Mouse (Mus musculus): ENCODE results near the gene Olfr424. TPM values are rescaled to one million over a fixed set of nuclear protein-coding genes. Genes with fewer than 3 reads are reported as not detected.

Gene Olfr424
- polyA plus RNA-seq, 1 experiment from 2014 or later: not detected

DNA sequence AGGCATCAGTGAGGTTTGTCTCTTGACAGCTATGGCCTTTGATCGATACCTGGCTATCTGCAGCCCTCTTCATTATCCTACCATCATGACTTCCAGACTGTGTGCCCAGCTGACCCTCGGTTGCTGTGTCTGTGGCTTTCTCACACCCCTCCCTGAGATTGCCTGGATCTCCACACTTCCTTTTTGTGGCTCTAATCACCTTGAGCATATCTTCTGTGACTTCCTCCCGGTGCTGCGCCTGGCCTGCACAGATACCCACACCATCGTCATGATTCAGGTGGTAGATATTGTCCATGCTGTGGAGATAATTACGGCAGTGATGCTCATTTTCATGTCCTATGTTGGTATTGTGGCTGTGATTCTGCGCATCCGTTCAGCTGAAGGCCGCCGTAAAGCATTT is 27.8 kb downstream of the Olfr424 start:
- no peaks in the 10 kb centered on the region for H3K4me1 ChIP-seq
- no peaks in the 10 kb centered on the region for H3K36me3 ChIP-seq
- no peaks in the 10 kb centered on the region for H3K9me3 ChIP-seq
- ATAC-seq (ENCODE audit: extremely low read depth, insufficient number of reproducible peaks, low FRiP score, low TSS enrichment): no peak
- H3K27me3 ChIP-seq (replicated peaks): no peaks in the 10 kb centered on the region
- H3K27ac ChIP-seq (replicated peaks): no peak overlapping the region
- no peak overlapping the region for H3K4me2 ChIP-seq
- H3K9ac ChIP-seq: no peak overlapping the region
- no peak overlapping the region for H3K4me3 ChIP-seq
- 78% methylated on average over 10 of the region's 10 CpGs for WGBS

DNA sequence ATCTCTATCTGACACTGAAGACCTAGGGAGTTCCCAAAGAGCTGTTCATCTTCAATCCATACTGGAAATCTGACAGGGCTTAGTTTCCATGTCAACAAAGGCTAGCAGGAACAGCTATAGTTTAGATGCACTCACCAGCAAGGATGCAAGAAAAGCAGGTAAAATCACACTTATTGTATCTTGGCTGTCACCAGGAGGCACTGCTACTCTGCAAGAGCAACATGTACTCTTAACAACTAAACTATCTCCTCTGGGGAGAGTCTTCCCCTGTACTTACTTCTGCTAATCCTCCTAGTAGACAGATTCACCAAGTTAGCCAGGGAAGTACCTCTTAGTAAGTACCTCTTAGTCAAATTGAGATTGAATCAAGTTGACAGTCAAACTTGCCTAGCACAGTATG is 37.7 kb downstream of the Olfr424 start:
- Histone ChIP-seq H3K4me2 (no peak overlapping the region), H3K27me3 (replicated peaks) (no peaks in the 10 kb centered on the region), H3K9me3 (no peaks in the 10 kb centered on the region), H3K4me3 (no peak overlapping the region), H3K4me1 (peaks cover 19% of the 10 kb centered on the region), H3K36me3 (no peaks in the 10 kb centered on the region), H3K27ac (replicated peaks) (no peak overlapping the region), H3K9ac (no peak overlapping the region)
- ATAC-seq (ENCODE audit: extremely low read depth, insufficient number of reproducible peaks, low FRiP score, low TSS enrichment): no peak

DNA sequence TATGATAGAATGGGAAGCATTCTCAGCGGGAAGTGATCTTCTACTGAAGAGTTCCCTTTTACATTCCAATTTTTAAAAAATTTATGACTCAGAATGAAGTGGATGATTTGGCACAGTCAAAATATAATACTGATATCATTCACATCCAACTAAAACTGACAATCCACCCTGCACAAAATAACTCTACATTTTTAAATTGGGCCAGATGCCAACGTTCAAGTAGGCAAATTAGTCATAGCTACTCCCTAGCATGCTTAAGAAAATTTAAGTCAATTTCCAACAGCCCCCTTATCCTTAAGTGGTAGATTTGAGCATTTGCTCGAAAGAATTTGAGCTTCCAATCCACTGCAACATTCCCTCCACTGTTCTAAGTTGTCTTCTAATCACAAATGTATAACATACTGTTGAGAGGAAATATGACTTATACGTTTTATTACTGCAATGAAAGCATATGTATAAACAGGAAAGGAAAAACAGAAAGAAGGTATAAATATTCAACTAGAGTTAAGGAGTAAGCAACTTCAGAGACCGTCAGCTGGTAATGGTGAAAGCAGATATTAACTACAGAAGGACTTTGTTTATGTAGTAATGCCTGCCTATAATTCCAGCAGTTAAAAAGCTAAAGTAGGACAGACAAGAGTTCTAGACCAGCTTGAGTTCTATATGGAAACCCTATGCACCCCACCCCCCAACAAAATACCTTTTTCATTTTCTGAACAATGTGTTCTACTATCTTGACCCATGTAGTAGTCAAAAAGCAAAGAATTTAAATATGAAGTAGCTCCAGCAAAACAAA is 39.6 kb downstream of the Olfr424 start:
- H3K4me3 ChIP-seq: no peak overlapping the region
- no peak for ATAC-seq (ENCODE audit: extremely low read depth, insufficient number of reproducible peaks, low FRiP score, low TSS enrichment)
- peaks cover 19% of the 10 kb centered on the region for H3K4me1 ChIP-seq
- 74% methylated on average over 5 of the region's 5 CpGs for WGBS
- H3K27me3 ChIP-seq (replicated peaks): no peaks in the 10 kb centered on the region
- H3K27ac ChIP-seq (replicated peaks): peak overlapping the region; percentile 63
- no peak overlapping the region for H3K9ac ChIP-seq
- peak overlapping the region; percentile 24; the same call in 1 of the 2 replicates for H3K4me2 ChIP-seq
- no peaks in the 10 kb centered on the region for H3K36me3 ChIP-seq
- no peaks in the 10 kb centered on the region for H3K9me3 ChIP-seq

DNA sequence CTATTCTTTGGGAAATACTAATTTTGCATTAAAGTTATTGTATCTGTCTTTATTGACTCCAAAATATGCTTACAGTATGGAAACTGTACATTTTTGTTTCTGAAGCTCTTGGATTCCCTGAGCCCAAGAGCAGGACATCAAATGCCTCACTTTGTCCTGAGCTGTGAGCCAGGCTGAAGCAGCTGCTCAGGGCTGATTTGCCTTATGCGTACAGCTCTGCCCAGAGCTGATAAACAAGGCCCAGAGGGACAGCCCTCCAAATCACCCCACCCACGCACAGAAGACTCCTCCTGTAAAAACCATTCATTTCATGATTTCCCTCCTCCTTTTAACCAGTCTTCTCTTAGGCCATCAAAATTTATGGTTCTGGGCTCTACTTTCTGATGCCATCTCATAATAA is 40.2 kb downstream of the Olfr424 start:
- H3K27ac ChIP-seq (replicated peaks): peak overlapping the region; percentile 63
- H3K36me3 ChIP-seq: no peaks in the 10 kb centered on the region
- WGBS: 31% methylated on average over 2 of the region's 2 CpGs
- ATAC-seq (ENCODE audit: extremely low read depth, insufficient number of reproducible peaks, low FRiP score, low TSS enrichment): peak; percentile 86
- peaks cover 19% of the 10 kb centered on the region for H3K4me1 ChIP-seq
- H3K4me3 ChIP-seq: no peak overlapping the region
- H3K4me2 ChIP-seq: peak overlapping the region; percentile 48; the same call in 1 of the 2 replicates
- no peak overlapping the region for H3K9ac ChIP-seq
- H3K27me3 ChIP-seq (replicated peaks): no peaks in the 10 kb centered on the region
- H3K9me3 ChIP-seq: no peaks in the 10 kb centered on the region

DNA sequence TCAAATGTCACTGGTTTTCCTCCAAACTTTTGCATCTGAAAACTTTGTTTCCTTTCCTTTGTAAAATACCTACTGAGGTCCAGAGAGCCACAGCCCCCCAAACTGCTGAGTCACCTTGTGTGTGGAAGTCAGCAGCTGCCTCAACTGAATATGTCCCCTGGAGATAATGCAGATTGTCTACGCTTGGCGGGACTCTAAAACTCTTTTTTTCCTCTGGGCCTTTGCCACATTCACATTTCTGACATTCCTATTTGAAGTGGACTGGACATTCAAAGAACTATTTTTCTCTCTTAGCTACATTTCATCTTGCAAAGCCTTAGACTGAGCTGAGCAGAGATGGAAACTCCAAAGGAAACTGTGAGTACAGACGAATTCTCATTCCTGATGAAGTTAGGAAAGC is 41.3 kb downstream of the Olfr424 start, which contains the start of gene Spta1:
TSS of gene Spta1 (plus strand) at position 172 of the 400 bp plus-strand sequence.
- Histone ChIP-seq H3K4me3 (peak within 1 kb of the TSS; percentile 39), H3K36me3 (no peaks in the 10 kb centered on the region), H3K4me1 (peaks cover 19% of the 10 kb centered on the region), H3K9ac (no peak within 1 kb of the TSS), H3K9me3 (no peaks in the 10 kb centered on the region), H3K27me3 (replicated peaks) (no peaks in the 10 kb centered on the region), H3K4me2 (peak within 1 kb of the TSS; percentile 57), H3K27ac (replicated peaks) (peak within 1 kb of the TSS; percentile 78)
- 12% methylated on average over 3 of the region's 3 CpGs for WGBS
- ATAC-seq (ENCODE audit: extremely low read depth, insufficient number of reproducible peaks, low FRiP score, low TSS enrichment): peak; percentile 79; the same call in 1 of the 2 replicates

Other genes with a start within 250 kb of the Olfr424 start
- 3.6 and 3.9 TPM in 2 replicates for gene Ifi211, start 218.5 kb upstream of the Olfr424 start, polyA plus RNA-seq (2015; fragmentation: Nextera tagmentation; extraction: Ambion mirVana)
- 3.2 and 4.1 TPM in 2 replicates for gene Mndal, start 189.0 kb upstream of the Olfr424 start, polyA plus RNA-seq (2015; fragmentation: Nextera tagmentation; extraction: Ambion mirVana)
- 0.52 TPM in 2 replicates for gene Ifi203, start 188.8 kb upstream of the Olfr424 start, polyA plus RNA-seq (2015; fragmentation: Nextera tagmentation; extraction: Ambion mirVana)
- gene Ifi202b, start 148.8 kb upstream of the Olfr424 start, polyA plus RNA-seq (2015; fragmentation: Nextera tagmentation; extraction: Ambion mirVana): not detected in 2 replicates
- gene Ifi205, start 99.7 kb upstream of the Olfr424 start, polyA plus RNA-seq (2015; fragmentation: Nextera tagmentation; extraction: Ambion mirVana): 1.4 and 2.6 TPM in 2 replicates
- not detected in 2 replicates for gene Olfr433, start 90.8 kb upstream of the Olfr424 start, polyA plus RNA-seq (2015; fragmentation: Nextera tagmentation; extraction: Ambion mirVana)
- not detected in 2 replicates for gene Olfr432, start 82.3 kb upstream of the Olfr424 start, polyA plus RNA-seq (2015; fragmentation: Nextera tagmentation; extraction: Ambion mirVana)
- not detected in 2 replicates for gene Olfr430, start 64.9 kb upstream of the Olfr424 start, polyA plus RNA-seq (2015; fragmentation: Nextera tagmentation; extraction: Ambion mirVana)
- not detected in 2 replicates for gene Olfr429, start 47.2 kb upstream of the Olfr424 start, polyA plus RNA-seq (2015; fragmentation: Nextera tagmentation; extraction: Ambion mirVana)
- gene Olfr427, start 34.6 kb upstream of the Olfr424 start, polyA plus RNA-seq (2015; fragmentation: Nextera tagmentation; extraction: Ambion mirVana): not detected in 2 replicates
- not detected in 2 replicates for gene Olfr231, start 10.4 kb upstream of the Olfr424 start, polyA plus RNA-seq (2015; fragmentation: Nextera tagmentation; extraction: Ambion mirVana)
- 0.14 TPM in 1 of 2 replicates, not detected in the other for gene Olfr420, start 24.1 kb downstream of the Olfr424 start, polyA plus RNA-seq (2015; fragmentation: Nextera tagmentation; extraction: Ambion mirVana)
- gene Spta1, start 41.3 kb downstream of the Olfr424 start, polyA plus RNA-seq (2015; fragmentation: Nextera tagmentation; extraction: Ambion mirVana): 2.4 TPM in 2 replicates
- gene Olfr419, start 120.5 kb downstream of the Olfr424 start, polyA plus RNA-seq (2015; fragmentation: Nextera tagmentation; extraction: Ambion mirVana): not detected in 2 replicates
- not detected in 2 replicates for gene Mptx1, start 199.0 kb downstream of the Olfr424 start, polyA plus RNA-seq (2015; fragmentation: Nextera tagmentation; extraction: Ambion mirVana)
- gene Olfr417, start 233.6 kb downstream of the Olfr424 start, polyA plus RNA-seq (2015; fragmentation: Nextera tagmentation; extraction: Ambion mirVana): not detected in 2 replicates